Mouse (Mus musculus) layer of hippocampus, adult 9-10 months (tissue): ENCODE measurements around the gene RPS10-NUDT3.

ENCODE experiments used
- DNase-seq: peaks from one replicate; pipeline ENCODE4 v3.0.0; 2022; ENCODE audit warnings: low spot score

RPS10-NUDT3 gene

GRCm38 (mm10) chr17:27634871-27635574 is at the start of gene RPS10-NUDT3:
Gene RPS10-NUDT3 (minus strand): TSS chr17:27635222.
- DNase-seq: no peak

- no peak for DNase-seq
These were observed 44.1 kb upstream of the RPS10-NUDT3 start for GRCm38 (mm10) chr17:27678924-27679813.

GRCm38 (mm10) chr17:27677756-27678155 is 42.7 kb upstream of the RPS10-NUDT3 start:
- DNase-seq: no peak

- no peak for DNase-seq
These were observed 41.2 kb upstream of the RPS10-NUDT3 start for GRCm38 (mm10) chr17:27676270-27676669.

DNA sequence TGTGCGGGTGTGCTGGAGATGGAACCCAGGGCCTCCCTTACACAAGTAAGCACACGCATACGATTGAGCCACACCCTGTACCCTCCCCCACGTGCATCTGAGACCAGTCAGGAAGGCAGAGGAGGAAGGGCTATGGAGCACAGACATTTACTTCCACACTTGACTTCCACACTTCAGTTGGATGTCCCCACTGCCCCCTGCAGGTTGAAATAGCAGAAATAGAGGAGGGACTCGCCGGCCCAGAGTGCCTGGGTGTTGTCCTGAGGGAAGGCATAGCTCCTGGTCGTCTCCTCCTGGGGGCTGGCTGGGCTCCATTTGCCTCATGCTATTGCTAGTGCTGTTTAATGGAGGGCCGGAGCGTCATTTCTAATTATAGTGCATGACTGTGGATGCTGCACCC is 40.4 kb upstream of the RPS10-NUDT3 start:
- DNase-seq: no peak

- DNase-seq: no peak
These were observed 38.9 kb upstream of the RPS10-NUDT3 start for GRCm38 (mm10) chr17:27673945-27674344.

GRCm38 (mm10) chr17:27671720-27672119 is 36.7 kb upstream of the RPS10-NUDT3 start:
- DNase-seq: no peak

DNA sequence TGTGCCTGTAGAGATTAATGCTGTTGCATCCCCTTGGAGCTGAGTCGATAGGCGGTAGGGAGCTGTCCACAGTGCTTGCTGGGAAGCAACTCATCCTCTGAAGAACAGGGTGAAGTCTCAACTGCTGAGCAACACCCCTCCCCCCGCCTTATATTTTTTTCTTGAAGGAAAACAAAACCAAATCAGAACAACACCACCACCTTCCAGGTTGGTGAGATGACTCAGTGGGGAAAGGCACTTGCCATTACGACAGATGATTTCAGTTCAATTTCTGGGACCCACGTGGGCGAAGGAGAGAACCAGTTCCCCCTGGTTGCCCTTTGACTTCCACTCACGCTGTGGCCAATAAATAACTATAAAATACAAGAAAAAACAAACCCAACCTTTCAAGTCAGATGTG is 23.7 kb upstream of the RPS10-NUDT3 start:
- no peak for DNase-seq

DNA sequence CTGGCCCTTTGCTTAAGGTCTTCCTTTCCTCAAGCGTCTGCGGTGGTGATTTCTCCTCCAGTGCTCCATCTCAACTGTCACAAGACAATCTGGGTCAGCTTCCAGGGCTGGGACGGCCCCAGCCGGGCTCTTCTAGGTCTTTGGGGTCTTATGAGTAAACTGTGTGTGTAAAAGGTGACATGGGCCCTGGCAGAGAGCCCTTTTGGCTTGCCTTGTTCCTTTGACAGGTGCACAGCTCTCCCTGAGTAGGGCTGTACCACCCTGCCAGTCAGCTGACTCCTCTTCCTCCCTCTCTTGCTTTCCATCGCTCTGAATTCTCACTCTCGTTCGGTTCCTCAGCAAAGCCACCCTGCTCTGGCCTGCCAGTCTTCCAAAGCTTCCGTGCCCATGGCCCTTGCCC is 22.1 kb upstream of the RPS10-NUDT3 start:
- DNase-seq: no peak

DNA sequence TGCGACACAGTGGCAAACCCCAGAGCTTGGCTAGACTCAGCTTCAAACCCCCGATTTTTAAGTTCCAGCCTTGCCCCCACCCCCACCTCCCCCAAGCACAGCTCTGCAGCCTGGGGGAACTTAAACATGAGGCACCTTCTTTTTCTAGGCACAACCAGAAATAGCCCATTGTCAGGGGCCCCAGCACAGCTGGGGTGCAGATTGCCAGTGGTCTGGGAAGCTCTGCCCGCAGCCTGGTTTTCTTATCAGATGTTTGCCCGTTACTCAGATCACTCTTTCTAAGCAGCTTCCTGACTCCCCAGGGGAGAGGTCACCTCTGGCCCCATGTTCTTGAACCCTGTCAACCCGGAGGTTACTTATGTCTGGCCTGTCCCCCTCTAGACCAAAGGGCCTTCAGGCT is 21.4 kb upstream of the RPS10-NUDT3 start:
- no peak for DNase-seq

DNA sequence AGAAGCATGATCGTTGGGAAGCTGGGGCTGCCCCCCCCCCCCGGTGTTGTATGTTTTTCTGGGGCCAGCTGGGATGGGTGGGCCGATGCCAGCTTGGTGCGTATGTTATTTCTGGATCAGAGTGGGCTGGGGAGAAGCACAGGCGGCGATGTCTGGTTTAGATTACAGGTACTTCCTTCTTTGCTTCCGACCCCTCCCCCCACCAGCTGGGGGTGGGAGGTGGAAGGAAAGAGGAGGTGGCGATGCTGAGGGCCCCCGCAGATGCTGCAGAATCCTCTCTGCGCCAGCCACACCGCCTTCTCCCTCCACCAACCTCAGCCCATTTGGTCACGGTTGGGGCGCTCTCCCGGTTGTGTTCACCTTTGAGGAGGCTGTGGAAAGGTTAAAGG is 21.0 kb upstream of the RPS10-NUDT3 start:
- no peak for DNase-seq

- DNase-seq: no peak
These were observed 20.3 kb upstream of the RPS10-NUDT3 start, which contains the start of gene Pacsin1 for GRCm38 (mm10) chr17:27655089-27656010. Gene Pacsin1 (plus strand): TSS chr17:27655509.

GRCm38 (mm10) chr17:27653253-27653959 is 18.4 kb upstream of the RPS10-NUDT3 start:
- no peak for DNase-seq

- no peak for DNase-seq
These were observed 17.2 kb upstream of the RPS10-NUDT3 start for GRCm38 (mm10) chr17:27652046-27652790.

DNA sequence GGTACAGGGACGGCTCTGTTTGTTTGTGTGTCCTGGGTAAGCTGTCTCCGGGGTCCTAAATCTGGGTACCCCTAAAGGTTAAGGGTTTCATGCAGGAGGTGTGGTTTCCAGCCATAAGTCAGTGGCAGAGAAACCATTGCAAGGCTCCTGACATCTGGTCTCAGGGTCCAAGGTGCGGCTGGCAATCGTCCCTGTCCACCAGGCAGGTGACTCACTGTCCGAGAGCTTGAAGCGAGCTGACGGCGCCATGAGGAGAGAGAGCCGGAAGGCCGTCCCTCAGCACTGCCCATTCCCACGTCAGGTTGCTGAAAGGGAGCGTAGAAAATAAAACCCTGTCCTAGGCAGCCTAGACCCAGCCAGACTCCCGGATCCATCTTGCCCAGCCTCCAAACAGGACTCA is 15.6 kb upstream of the RPS10-NUDT3 start:
- DNase-seq: no peak

- no peak for DNase-seq
These were observed 15.1 kb upstream of the RPS10-NUDT3 start for GRCm38 (mm10) chr17:27650160-27650559.

- no peak for DNase-seq
These were observed 10.8 kb upstream of the RPS10-NUDT3 start for GRCm38 (mm10) chr17:27645807-27646206.

- DNase-seq: no peak
These were observed 9.6 kb upstream of the RPS10-NUDT3 start for GRCm38 (mm10) chr17:27644572-27644971.

DNA sequence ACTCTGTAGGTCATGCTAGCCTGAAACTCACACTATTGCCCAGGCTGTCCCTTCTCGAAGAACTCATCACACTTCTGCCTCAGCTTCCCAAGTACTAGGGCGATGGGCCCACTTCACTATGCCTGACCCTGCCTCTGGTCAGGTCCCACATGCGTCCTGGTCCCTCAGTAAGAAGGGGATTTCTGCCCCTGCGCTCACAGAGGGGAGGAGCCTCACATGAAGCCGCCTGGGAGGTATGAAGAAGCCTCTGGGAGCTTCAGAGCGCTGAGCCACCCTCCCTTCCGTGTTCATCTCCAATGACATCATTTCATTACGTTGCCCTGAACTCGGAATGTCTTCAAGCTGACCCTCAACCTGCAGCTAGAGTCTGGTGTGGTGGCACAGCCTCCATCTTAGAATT is 8.7 kb upstream of the RPS10-NUDT3 start:
- DNase-seq: no peak

GRCm38 (mm10) chr17:27643101-27643500 is 8.1 kb upstream of the RPS10-NUDT3 start:
- no peak for DNase-seq
